Mouse (Mus musculus): Measurements from ENCODE around the gene Prr23a1. TPM values are rescaled to one million over a fixed set of nuclear protein-coding genes. Genes with fewer than 3 reads are reported as not detected.

The Prr23a1 gene
- not detected in 4 replicates for total RNA-seq (2023)

GRCm38 (mm10) chr9:98842117-98842516 is at the start of gene Prr23a1:
Gene Prr23a1, plus strand, starts transcription at chr9:98842503.

DNA sequence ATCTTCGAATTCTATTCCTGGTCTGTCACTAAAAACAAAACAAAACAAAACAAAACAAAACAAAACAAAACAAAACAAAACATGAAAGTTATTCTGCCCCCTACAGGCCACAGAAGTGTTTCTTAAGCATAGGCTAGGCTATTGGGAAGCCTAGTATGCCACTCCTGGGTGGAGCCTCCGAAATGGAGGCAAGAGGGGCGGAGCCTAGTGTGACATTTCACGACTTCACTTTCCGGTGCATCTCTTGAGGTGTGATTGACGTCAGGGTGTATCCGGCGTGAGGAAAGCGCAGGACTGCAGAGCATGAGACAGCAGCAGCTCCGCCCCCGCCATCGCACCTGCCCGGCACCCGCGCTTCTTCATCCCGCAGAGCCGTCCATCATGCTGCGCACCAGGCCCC is 13.9 kb downstream of the Prr23a1 start, which contains the start of gene Prr23a2:
Gene Prr23a2, plus strand, starts transcription at position 285 of the 400 bp plus-strand sequence.

DNA sequence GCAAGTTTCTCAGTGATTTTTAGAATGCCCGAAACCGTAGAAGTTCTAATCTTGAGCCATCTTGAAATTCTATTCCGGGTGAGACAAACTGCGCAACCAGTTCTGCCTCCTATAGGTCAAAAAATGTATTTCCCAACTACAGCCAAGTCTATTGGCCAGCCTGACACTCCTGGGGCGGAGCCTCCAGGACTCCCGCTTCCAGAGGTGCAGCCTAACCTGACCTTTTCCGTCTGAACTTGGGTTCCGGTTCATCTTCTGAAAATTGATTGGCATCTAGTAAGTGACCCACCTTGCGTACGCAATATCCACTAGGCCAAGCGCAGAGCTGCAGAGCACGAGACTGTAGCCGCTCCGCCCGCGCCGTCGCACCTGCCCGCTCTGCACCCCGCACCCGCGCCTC is 22.3 kb downstream of the Prr23a1 start, which contains the start of gene Prr23a3:
Gene Prr23a3, plus strand, starts transcription at position 197 of the 400 bp plus-strand sequence.

Other genes starting within 250 kb of the Prr23a1 start
- 11.0 to 18.8 TPM (median 16.2 TPM) in 4 replicates for gene Mrps22, start 240.8 kb upstream of the Prr23a1 start, total RNA-seq (2023)
- gene Prr23a2, start 14.0 kb downstream of the Prr23a1 start, total RNA-seq (2023) = not detected in 4 replicates
- gene Prr23a3, start 22.3 kb downstream of the Prr23a1 start, total RNA-seq (2023) = not detected in 4 replicates
- not detected in 4 replicates for gene 7420426K07Rik, start 60.6 kb downstream of the Prr23a1 start, total RNA-seq (2023)
- not detected in 4 replicates for gene Foxl2, start 112.8 kb downstream of the Prr23a1 start, total RNA-seq (2023)
- gene Faim, start 143.9 kb downstream of the Prr23a1 start, total RNA-seq (2023) = 26.9 to 35.0 TPM (median 32.4 TPM) in 4 replicates
- gene Gm1123, start 193.2 kb downstream of the Prr23a1 start, total RNA-seq (2023) = 0.39 TPM in 1 of 4 replicates, not detected in the others

Measured in B cell, adult 62 days (primary cell).